Mouse (Mus musculus) thymus, adult 2 months (tissue): ENCODE data around the gene Ets1. TPM values are rescaled to one million over a fixed set of nuclear protein-coding genes. Genes with fewer than 3 reads are reported as not detected.

Experiments used
- DNase-seq: peaks from one replicate; pipeline ENCODE4 v3.0.0; 2021
- H3K27ac ChIP-seq: fragments of 200-500 bp; 2 replicates; pipeline ENCODE4 v1.5.1; 2012; ENCODE audit warnings: low read length, control low read depth; ENCODE audit not compliant: control insufficient read depth, insufficient read depth
- H3K27me3 ChIP-seq: fragments of 200-500 bp; 2 replicates; pipeline ENCODE4 v1.6.1; 2012; ENCODE audit warnings: mild to moderate bottlenecking, low read length, moderate library complexity, mixed read lengths; ENCODE audit not compliant: control insufficient read depth, insufficient read depth
- H3K36me3 ChIP-seq: fragments of 200-500 bp; 2 replicates; pipeline ENCODE4 v1.6.1; 2012; ENCODE audit warnings: mild to moderate bottlenecking, low read length, moderate library complexity; ENCODE audit not compliant: control insufficient read depth, insufficient read depth
- H3K4me1 ChIP-seq: fragments of 200-500 bp; replicated peaks from 2 replicates; pipeline ENCODE4 v1.6.1; 2012; ENCODE audit warnings: low read length; ENCODE audit not compliant: control insufficient read depth, insufficient read depth
- H3K4me3 ChIP-seq: fragments of 200-500 bp; 2 replicates; pipeline ENCODE4 v1.5.1; 2012; ENCODE audit warnings: mild to moderate bottlenecking, low read length, control low read depth, moderate library complexity; ENCODE audit not compliant: control insufficient read depth, insufficient read depth
- CTCF ChIP-seq: fragments of 200-500 bp; IDR thresholded peaks from 2 replicates; pipeline ENCODE4 v1.5.1; 2012; ENCODE audit warnings: mild to moderate bottlenecking, control low read depth, low read length, moderate library complexity, borderline replicate concordance; ENCODE audit not compliant: control insufficient read depth, poor library complexity, insufficient read depth; ENCODE audit errors: extremely low read depth
- POLR2A ChIP-seq: fragments of 200-500 bp; IDR thresholded peaks from 2 replicates; pipeline ENCODE4 v1.6.1; 2012; ENCODE audit warnings: mild to moderate bottlenecking, low read length, control low read depth, moderate library complexity; ENCODE audit not compliant: control insufficient read depth, poor library complexity, insufficient read depth; ENCODE audit errors: extremely low read depth
- WGBS: fragments of 180-500 bp; shearing (Covaris S2); methylation state at CpG from one replicate; pipeline ENCODE4 v1.1.7; 2018; 5-methylcytosine and 5-hydroxymethylcytosine counted together
- polyA plus RNA-seq: library from polyadenylated mRNA; depleted of rRNA; stranded (reverse); fragments of >200 nt; gene quantifications from 2 replicates; pipeline ENCODE4 v1.2.3, GENCODE M21; 2012

The Ets1 gene
- polyA plus RNA-seq, 1 experiment: 272 TPM

GRCm38 (mm10) chr9:32650738-32651137, 14.7 kb downstream of the Ets1 start:
- no peaks in the 10 kb centered on the region for H3K36me3 ChIP-seq
- H3K27ac ChIP-seq: no peak overlapping the region
- DNase-seq: no peak
- TF ChIP-seq POLR2A (no peak), CTCF (no peak)
- 57% methylated on average over 3 of the region's 3 CpGs for WGBS
- no peaks in the 10 kb centered on the region for H3K27me3 ChIP-seq
- H3K4me1 ChIP-seq: peaks cover 14% of the 10 kb centered on the region
- H3K4me3 ChIP-seq: no peak overlapping the region

- Histone ChIP-seq H3K4me1 (peaks cover 12% of the 10 kb centered on the region), H3K36me3 (no peaks in the 10 kb centered on the region), H3K27ac (no peak overlapping the region), H3K27me3 (no peaks in the 10 kb centered on the region), H3K4me3 (no peak overlapping the region)
- TF ChIP-seq CTCF (no peak), POLR2A (no peak)
- WGBS: 87% methylated on average over 10 of the region's 10 CpGs
- DNase-seq: no peak
Observed at GRCm38 (mm10) chr9:32652112-32652511, 16.1 kb downstream of the Ets1 start.

DNA sequence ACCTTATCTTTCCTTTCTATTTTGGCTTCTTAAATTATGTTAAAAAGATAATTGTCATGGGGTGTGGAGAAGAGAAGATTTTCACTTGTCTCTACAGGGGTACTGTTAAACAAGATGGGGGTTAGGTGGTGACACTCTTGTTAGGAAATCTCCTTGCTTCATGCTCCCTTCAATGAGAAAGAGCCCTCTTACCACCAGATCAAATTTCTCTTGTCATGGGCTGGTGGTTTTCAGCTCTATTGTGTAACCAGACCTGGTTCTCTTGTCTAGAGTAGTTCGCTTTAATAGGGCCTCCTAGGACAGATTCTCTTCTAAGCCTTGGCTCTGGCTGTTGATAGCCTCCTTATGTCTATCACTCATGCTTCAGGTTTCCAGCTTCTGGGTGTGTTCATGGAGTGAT, 18.3 kb downstream of the Ets1 start:
- H3K27ac ChIP-seq: no peak overlapping the region
- TF ChIP-seq CTCF (no peak), POLR2A (no peak)
- H3K4me3 ChIP-seq: no peak overlapping the region
- no peaks in the 10 kb centered on the region for H3K36me3 ChIP-seq
- peaks cover 12% of the 10 kb centered on the region for H3K4me1 ChIP-seq
- 94% methylated on average over 1 of the region's 1 CpGs for WGBS
- H3K27me3 ChIP-seq: no peaks in the 10 kb centered on the region
- DNase-seq: no peak

DNA sequence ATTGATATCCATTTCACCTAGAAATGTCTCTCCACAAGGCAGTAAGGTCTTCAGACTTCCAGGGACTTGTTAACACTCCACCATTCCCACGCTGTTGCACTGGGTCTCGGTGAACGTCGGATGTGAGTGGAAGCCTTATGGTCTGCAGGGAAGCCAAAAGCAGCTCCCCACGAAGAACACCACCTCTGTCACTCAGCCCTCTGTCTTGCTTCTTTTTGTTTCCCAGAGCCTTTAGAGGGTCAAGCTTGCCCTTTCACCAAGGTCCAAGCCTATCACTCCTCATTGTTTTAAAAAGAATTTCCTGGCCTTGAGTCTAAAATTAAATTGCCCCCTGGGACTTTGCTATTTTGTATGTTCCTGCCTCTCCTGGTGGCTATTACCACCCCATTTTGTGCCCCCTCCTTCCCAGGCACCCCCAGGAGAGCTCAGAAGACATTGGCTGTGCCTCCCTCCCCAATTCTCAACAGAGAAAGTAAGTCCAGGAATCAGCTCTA, 20.4 kb downstream of the Ets1 start:
- no peak for DNase-seq
- 93% methylated on average over 5 of the region's 5 CpGs for WGBS
- Histone ChIP-seq H3K27me3 (no peaks in the 10 kb centered on the region), H3K36me3 (no peaks in the 10 kb centered on the region), H3K4me1 (peaks cover 20% of the 10 kb centered on the region), H3K4me3 (no peak overlapping the region), H3K27ac (no peak overlapping the region)
- TF ChIP-seq CTCF: no peak
- TF ChIP-seq POLR2A: no peak

GRCm38 (mm10) chr9:32657124-32657523, 21.1 kb downstream of the Ets1 start:
- Histone ChIP-seq H3K27ac (no peak overlapping the region), H3K4me1 (peaks cover 22% of the 10 kb centered on the region), H3K4me3 (no peak overlapping the region), H3K36me3 (no peaks in the 10 kb centered on the region), H3K27me3 (no peaks in the 10 kb centered on the region)
- 93% methylated on average over 2 of the region's 2 CpGs for WGBS
- no peak for TF ChIP-seq POLR2A
- no peak for TF ChIP-seq CTCF
- no peak for DNase-seq

GRCm38 (mm10) chr9:32660406-32660960, 24.5 kb downstream of the Ets1 start:
- 93% methylated on average over 2 of the region's 2 CpGs for WGBS
- peaks cover 23% of the 10 kb centered on the region for H3K4me1 ChIP-seq
- no peak overlapping the region for H3K4me3 ChIP-seq
- H3K27ac ChIP-seq: peak overlapping the region; percentile 73
- DNase-seq: no peak
- TF ChIP-seq CTCF (no peak), POLR2A (no peak)
- no peaks in the 10 kb centered on the region for H3K36me3 ChIP-seq
- no peaks in the 10 kb centered on the region for H3K27me3 ChIP-seq

DNA sequence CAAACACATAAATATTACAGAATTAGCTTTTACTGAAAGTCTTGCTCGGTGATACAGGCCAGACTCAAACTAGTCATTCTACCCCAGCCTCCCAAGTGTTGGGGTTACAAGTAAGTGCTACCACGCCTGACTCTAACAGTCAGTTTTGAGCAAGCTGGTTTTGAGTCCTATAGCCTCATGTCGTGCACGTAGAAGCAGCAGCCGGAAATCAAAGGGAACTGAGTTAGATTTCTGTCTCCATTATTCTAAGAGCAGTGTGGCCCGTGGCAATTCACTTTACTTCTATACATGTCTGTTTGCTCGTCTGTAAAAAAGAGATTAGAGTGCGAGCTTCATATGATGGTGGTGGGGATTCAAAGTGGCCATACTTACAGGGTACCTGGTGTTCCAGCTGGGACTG, 25.1 kb downstream of the Ets1 start:
- H3K27ac ChIP-seq: peak overlapping the region; percentile 83
- 80% methylated on average over 8 of the region's 8 CpGs for WGBS
- no peak for DNase-seq

More for the DNA sequence above, 25.1 kb downstream of the Ets1 start:
- Histone ChIP-seq H3K4me3 (no peak overlapping the region), H3K36me3 (no peaks in the 10 kb centered on the region), H3K4me1 (peaks cover 23% of the 10 kb centered on the region), H3K27me3 (no peaks in the 10 kb centered on the region)
- TF ChIP-seq POLR2A (no peak), CTCF (no peak)
